Mouse (Mus musculus) adrenal gland, adult 2 months (tissue): ENCODE data around the gene Stk25. TPM values are rescaled to one million over a fixed set of nuclear protein-coding genes. Genes with fewer than 3 reads are reported as not detected.
A peak's percentile ranks its signal among the peaks of the same experiment; 100 is the strongest.

Experiments used
- DNase-seq: peaks from one replicate; pipeline ENCODE4 v3.0.0; 2021
- polyA plus RNA-seq: library from polyadenylated mRNA; depleted of rRNA; stranded (reverse); fragments of >200 nt; gene quantifications from 2 replicates; pipeline ENCODE4 v1.2.3, GENCODE M21; 2012
- total RNA-seq, 2 experiments: library from RNA; stranded (reverse); gene quantifications; 2 replicates each; pipeline ENCODE4 v1.2.3; 2021

Gene Stk25
- total and polyA plus RNA-seq, 3 experiments: 65.7 to 140 (median 115) TPM

DNA sequence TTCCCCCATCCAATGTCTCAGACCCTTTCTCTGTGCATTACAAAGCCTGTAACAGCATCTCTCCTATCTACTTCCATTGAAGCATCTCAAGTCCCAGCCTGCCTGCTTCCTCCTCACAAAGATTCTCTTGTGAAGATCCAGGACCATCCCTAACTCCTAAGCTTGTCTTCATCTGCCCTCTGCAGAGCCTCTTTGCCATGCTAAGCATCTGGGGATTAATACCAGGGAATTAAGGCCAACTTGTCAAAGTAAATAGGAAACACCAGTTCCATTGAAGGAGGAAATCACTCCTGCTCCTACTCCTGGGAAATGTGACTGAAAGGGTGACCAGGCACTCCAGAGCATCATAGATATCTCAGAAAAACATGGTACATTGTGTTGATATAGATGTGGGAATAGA is 11.5 kb upstream of the Stk25 start:
- DNase-seq: no peak

- peak; percentile 88 for DNase-seq
Observed at GRCm38 (mm10) chr1:93668791-93669548, 10.5 kb upstream of the Stk25 start.

DNA sequence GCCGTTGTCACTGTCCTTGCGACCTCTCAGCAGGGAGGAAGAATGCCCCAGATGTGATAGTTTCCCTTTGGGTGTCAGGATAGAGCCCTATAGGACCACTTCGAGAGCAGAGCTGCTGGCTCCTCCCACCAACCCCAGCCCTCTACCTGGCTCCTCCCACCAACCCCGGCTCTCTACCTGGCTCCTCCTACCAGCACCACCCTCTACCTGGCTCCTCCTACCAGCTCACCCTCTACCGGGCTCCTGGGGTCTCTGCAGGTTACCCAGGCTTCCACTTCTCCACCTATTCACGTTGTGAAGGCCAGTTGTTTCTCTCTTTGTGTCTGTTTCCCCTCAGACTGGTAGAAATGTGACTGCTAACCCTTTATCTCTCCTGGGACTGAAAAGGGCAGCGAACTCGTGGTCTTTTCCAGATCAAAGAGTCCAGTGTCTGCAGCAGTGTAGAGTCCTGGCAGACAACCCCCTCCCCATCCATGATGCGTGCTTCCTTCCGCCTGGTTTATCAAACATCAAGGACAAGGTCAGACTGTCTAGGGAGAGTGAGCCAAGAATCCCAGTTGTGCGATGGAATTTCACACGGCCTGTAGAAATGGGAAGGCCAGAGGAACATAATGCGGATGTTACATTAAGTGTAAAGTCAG is 9.4 kb upstream of the Stk25 start:
- DNase-seq: peak; percentile 78

- no peak for DNase-seq
Observed at GRCm38 (mm10) chr1:93657025-93657360, 1.5 kb downstream of the Stk25 start.

- peak; percentile 16 for DNase-seq
Observed at GRCm38 (mm10) chr1:93656325-93657024, 2.0 kb downstream of the Stk25 start.

DNA sequence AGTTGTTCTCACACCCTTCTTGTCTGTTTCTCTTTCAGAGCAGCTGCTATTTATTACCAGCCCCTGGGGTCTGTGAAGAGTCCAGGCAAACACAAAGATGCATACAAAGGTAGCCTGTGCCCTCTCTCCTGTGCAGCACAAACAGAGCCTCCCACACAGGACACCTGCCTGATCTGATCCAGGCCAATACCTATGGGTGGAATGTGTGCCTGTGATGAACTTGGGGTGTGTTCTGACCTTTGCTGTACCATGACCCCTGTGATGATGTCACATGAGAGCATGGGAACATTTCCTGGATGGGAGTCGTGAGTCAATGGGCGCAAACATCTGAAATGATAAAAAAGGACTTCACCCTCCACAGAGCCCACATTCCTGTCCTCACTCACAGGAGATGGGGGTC is 3.7 kb downstream of the Stk25 start:
- no peak for DNase-seq

- DNase-seq: no peak
Observed at GRCm38 (mm10) chr1:93654275-93654674, 4.2 kb downstream of the Stk25 start.

DNA sequence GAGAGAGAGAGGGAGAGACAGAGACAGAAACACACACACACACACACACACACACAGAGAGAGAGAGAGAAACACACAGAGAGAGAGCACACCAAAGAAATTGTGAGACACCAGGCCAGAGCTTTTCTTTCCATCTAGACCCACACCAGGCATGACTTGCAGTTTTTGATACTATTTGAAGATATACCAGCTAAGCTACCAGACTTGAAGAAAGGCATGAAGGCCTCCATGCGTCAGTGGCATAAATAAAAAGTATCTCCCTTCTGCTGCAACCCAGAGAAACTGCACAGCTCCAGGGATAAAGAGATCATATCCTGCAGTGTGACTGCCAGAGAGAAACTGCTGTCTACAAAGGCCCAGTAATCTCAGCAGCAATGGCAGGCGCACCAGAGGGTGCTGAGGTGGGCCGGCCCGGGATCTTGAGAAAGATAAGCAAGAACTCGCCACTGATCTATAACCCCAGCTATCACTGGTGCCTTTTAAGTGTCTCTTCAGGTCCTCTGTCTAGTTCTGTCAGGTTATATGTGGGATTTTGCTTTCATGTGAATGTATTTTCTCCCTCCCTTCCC is 8.8 kb downstream of the Stk25 start:
- no peak for DNase-seq

- no peak for DNase-seq
Observed at GRCm38 (mm10) chr1:93642692-93643091, 15.8 kb downstream of the Stk25 start.

DNA sequence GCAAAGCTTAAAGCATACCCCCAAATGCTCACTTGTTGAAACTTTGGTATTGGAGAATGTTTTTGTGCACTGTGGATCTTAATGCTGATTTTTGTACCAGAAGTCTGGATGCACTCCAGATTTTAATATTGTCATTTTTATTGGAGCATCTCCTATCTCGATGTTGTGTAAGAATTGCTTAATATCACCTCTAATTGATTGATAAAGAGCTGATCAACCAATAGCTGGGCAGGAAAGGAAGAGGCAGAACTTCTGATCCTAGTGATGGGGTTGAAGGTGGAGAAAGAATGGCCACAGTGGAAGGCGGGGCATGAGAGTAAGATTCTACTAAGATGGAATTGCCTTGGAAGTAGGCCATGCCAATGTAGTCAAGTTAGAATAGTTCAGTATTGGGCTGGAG is 16.5 kb downstream of the Stk25 start:
- no peak for DNase-seq

GRCm38 (mm10) chr1:93636211-93636897 is 22.1 kb downstream of the Stk25 start:
- no peak for DNase-seq

DNA sequence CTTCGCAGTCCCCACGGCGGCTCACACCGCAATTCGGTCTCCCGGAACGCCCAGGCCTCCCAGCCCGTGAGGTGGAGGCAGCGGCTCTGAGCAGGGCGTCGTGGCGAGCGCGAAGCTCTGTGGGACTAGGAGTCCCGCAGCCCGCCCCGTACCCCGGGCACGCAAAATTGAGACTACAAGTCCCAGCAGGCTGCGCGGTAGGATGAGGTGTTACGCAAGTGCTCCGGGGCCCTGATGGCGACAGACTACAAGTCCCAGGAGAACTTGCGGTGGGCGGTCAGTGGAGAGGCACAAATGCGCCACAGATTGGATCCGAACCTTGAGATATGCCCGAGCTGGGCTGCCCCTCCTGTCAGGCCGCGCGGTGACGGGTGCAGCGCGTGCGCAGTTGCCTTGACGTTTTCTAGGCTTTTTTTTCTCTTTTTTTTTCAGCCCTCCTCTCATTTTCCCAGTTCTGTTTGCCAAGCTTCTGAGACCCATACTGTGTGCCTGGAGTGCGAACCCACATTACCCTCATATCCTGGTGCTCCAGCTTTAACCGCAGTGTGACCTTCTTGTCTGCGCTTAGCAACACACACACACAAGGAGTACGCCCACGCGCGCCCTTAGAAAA is 22.8 kb downstream of the Stk25 start:
- peak; percentile 99 for DNase-seq

GRCm38 (mm10) chr1:93635091-93635579 is 23.3 kb downstream of the Stk25 start:
- DNase-seq: no peak

GRCm38 (mm10) chr1:93634481-93634891 is 24.0 kb downstream of the Stk25 start:
- DNase-seq: peak; percentile 65

GRCm38 (mm10) chr1:93632723-93633122 is 25.7 kb downstream of the Stk25 start:
- DNase-seq: no peak

GRCm38 (mm10) chr1:93630796-93631195 is 27.7 kb downstream of the Stk25 start:
- DNase-seq: no peak

GRCm38 (mm10) chr1:93624502-93624901 is 34.0 kb downstream of the Stk25 start:
- DNase-seq: no peak

- no peak for DNase-seq
Observed at GRCm38 (mm10) chr1:93618948-93619347, 39.5 kb downstream of the Stk25 start.

DNA sequence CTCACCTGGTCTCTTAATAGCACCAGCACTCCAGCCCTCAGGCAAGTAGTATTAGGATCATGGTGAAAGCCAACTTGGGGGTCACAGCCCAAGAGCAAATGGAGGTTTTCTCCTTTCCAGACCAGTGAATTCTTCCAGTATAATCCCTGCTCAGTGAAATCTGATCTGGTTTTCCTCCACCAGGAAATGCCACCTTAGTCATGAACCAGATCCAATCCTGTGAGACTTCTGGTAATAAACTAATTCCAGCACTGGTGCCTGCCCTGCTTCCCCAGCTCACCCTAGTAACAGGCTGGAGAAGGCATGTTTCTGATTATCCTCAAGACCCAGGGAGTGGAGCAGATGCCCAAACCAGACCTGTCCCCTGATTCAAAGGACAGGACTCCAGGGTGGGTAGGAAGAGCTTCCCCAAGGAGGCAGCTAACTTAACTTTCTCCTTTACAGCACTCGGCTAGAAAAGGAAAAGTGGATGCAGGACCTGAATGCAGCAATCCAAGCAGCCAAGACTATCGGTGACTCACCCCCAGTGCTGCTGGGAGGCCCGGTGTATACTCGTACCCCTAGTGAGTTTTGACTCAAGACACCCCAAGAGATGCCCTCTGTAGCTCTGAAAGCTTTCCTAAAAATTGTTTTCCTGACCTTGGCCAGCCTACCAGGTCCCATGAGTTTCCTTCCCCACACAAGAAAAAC is 40.3 kb downstream of the Stk25 start:
- no peak for DNase-seq

GRCm38 (mm10) chr1:93609762-93610161 is 48.7 kb downstream of the Stk25 start:
- DNase-seq: no peak

DNA sequence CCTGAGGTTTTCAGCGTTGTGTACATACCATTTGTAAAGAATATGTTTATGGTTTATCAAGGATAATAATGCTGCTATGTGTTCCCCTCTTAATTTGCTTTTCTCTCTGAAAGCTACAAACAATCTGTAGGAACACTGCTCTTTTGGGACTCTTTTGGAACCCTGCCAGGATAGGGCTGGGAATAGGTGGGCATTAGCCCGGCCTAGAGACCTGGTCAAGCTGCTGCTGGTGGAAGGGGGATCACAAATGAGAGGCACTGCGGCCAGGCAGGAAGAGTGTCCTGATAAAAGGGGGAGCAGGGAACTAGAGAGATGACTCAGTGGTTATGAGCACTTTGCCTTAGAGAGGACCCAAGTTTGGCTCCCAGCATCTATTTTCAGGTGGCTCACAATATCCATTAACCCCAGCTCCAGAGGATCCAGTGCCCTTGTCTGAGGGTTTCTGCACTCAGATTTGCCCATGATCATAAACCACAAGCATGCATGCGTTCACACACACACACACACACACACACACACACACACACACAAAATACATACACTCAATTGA is 49.7 kb downstream of the Stk25 start:
- no peak for DNase-seq
